9 mouse cellular contexts compared by ENCODE assay signal in genomic region chr16:91935108-91935507, GRCm38 (mm10).
DNase-seq lines count a peak whose midpoint lies in the region; ATAC-seq and TF ChIP-seq lines count a peak whose summit lies in the region.
"Had no signal": no experiment of that assay in that cellular context is flagged by ENCODE, and none has a peak within 500 bp of the region (broad histone marks: within the 10 kb centered on the region; RNA-seq: fewer than 3 reads in every experiment).

No protein-coding gene starts in this region.

- TF ChIP-seq RAD21 in MEL (IDR thresholded peaks at IDR 0.05; ENCODE audit: low read depth, low read length) = peak; percentile 68

- H3K79me2 ChIP-seq in MEL (ENCODE audit: control insufficient read depth, insufficient read depth, low read length, poor library complexity) = peaks cover 14% of the 10 kb centered on the region

- H3K4me1 ChIP-seq in MEL (ENCODE audit: control insufficient read depth in 1 of 2, insufficient read depth in 2 of 2, low read length in 2 of 2) = peaks cover 6 to 9% of the 10 kb centered on the region in 2 experiments; a peak in 3 of 4 replicates
- H3K4me1 ChIP-seq in embryonic facial prominence, embryonic 11.5 days (ENCODE audit: control insufficient read depth, insufficient read depth, low read length) = no peaks in the 10 kb centered on the region
- H3K4me1 ChIP-seq in liver, embryonic 12.5 days = peaks cover 34% of the 10 kb centered on the region
- H3K4me1 ChIP-seq in neural tube, embryonic 15.5 days = peaks cover 8% of the 10 kb centered on the region

- H3K27me3 ChIP-seq in MEL (ENCODE audit: control insufficient read depth in 1 of 2, insufficient read depth in 2 of 2, low read length in 2 of 2) = peaks cover 0 to 4% of the 10 kb centered on the region in 2 experiments; a peak in 2 of 4 replicates
- no peaks in the 10 kb centered on the region for H3K27me3 ChIP-seq in embryonic facial prominence, embryonic 11.5 days (ENCODE audit: control insufficient read depth, insufficient read depth, low read length)
- no peaks in the 10 kb centered on the region for H3K27me3 ChIP-seq in liver, embryonic 12.5 days (replicated peaks)
- no peaks in the 10 kb centered on the region for H3K27me3 ChIP-seq in neural tube, embryonic 15.5 days (replicated peaks)
- H3K27me3 ChIP-seq: embryonic facial prominence, embryonic 13.5 days had no signal

- H3K9me3 ChIP-seq in MEL (replicated peaks; ENCODE audit: insufficient read depth, low read length) = no peaks in the 10 kb centered on the region
- no peaks in the 10 kb centered on the region for H3K9me3 ChIP-seq in embryonic facial prominence, embryonic 11.5 days (replicated peaks; ENCODE audit: control insufficient read depth, low read length)
- H3K9me3 ChIP-seq in liver, embryonic 12.5 days (replicated peaks) = no peaks in the 10 kb centered on the region
- H3K9me3 ChIP-seq in neural tube, embryonic 15.5 days (replicated peaks) = no peaks in the 10 kb centered on the region
- H3K9me3 ChIP-seq: embryonic facial prominence, embryonic 13.5 days had no signal

- ATAC-seq in embryonic facial prominence, embryonic 11.5 days (replicated peaks; ENCODE audit: insufficient number of reproducible peaks, low FRiP score, low TSS enrichment, low read depth) = no peak
- no peak for ATAC-seq in liver, embryonic 12.5 days
- ATAC-seq in neural tube, embryonic 15.5 days (ENCODE audit: low FRiP score) = no peak

- peak overlapping the region; percentile 51 for H3K9ac ChIP-seq in MEL (ENCODE audit: control insufficient read depth, low read depth, low read length, poor library complexity, severe bottlenecking)
- H3K9ac ChIP-seq in embryonic facial prominence, embryonic 11.5 days (replicated peaks; ENCODE audit: low read length) = no peak overlapping the region
- H3K9ac ChIP-seq in liver, embryonic 12.5 days = no peak overlapping the region
- H3K9ac ChIP-seq in neural tube, embryonic 15.5 days (replicated peaks) = no peak overlapping the region
- H3K9ac ChIP-seq: embryonic facial prominence, embryonic 13.5 days had no signal

- 36% methylated on average over 8 of the region's 8 CpGs for WGBS in embryonic facial prominence, embryonic 11.5 days
- WGBS in liver, embryonic 12.5 days (ENCODE audit: insufficient replicate concordance) = 37% methylated on average over 8 of the region's 8 CpGs
- 31% methylated on average over 8 of the region's 8 CpGs for WGBS in neural tube, embryonic 15.5 days

- H3K4me3 ChIP-seq in MEL (ENCODE audit: control insufficient read depth in 1 of 2, insufficient read depth in 1 of 2, low read depth in 2 of 2, low read length in 2 of 2) = peak overlapping the region; percentile 45 to 57
- no peak overlapping the region for H3K4me3 ChIP-seq in embryonic facial prominence, embryonic 11.5 days (ENCODE audit: low read depth, low read length)
- H3K4me3 ChIP-seq in liver, embryonic 12.5 days = no peak overlapping the region
- H3K4me3 ChIP-seq in neural tube, embryonic 15.5 days (replicated peaks) = no peak overlapping the region
- H3K4me3 ChIP-seq: embryonic facial prominence, embryonic 13.5 days had no signal

- DNase-seq in heart, adult 18-20 months = peak; percentile 37 to 46
- DNase-seq in heart, adult 8-10 months (ENCODE audit: low spot score) = no peak
- DNase-seq in 3T3-L1 (ENCODE audit: low read depth, low spot score) (peak; percentile 60), MEL (ENCODE audit: low read depth, low spot score) (peak; percentile 95)
- peak; percentile 44 for DNase-seq in embryonic facial prominence, embryonic 11.5 days (ENCODE audit: low spot score)
- DNase-seq in spleen, postnatal 36 days (ENCODE audit: low spot score in 2 of 2) = peak; percentile 43 to 53

- H3K4me2 ChIP-seq in embryonic facial prominence, embryonic 11.5 days (ENCODE audit: low read depth, low read length) = no peak overlapping the region
- H3K4me2 ChIP-seq in liver, embryonic 12.5 days = peak overlapping the region; percentile 30
- no peak overlapping the region for H3K4me2 ChIP-seq in neural tube, embryonic 15.5 days
- H3K4me2 ChIP-seq: embryonic facial prominence, embryonic 13.5 days had no signal

- peak in 1 of 2 experiments; percentile 29; a peak in 1 of 4 replicates for TF ChIP-seq POLR2A in MEL (IDR thresholded peaks at IDR 0.05; ENCODE audit: control insufficient read depth in 1 of 2, insufficient read depth in 1 of 2, low read depth in 1 of 2, low read length in 2 of 2, poor library complexity in 1 of 2)

- peak overlapping the region; percentile 17; the same call in 1 of the 2 replicates for H3K27ac ChIP-seq in MEL (ENCODE audit: control insufficient read depth, low read depth, low read length)
- no peak overlapping the region for H3K27ac ChIP-seq in embryonic facial prominence, embryonic 11.5 days (replicated peaks; ENCODE audit: low read depth, low read length)
- no peak overlapping the region for H3K27ac ChIP-seq in liver, embryonic 12.5 days
- H3K27ac ChIP-seq in neural tube, embryonic 15.5 days (replicated peaks) = no peak overlapping the region
- H3K27ac ChIP-seq: embryonic facial prominence, embryonic 13.5 days had no signal

- TF ChIP-seq EP300 in MEL (IDR thresholded peaks at IDR 0.05; ENCODE audit: low read depth in 1 of 2, low read length in 2 of 2) = peak in 1 of 2 experiments; percentile 20; a peak in 1 of 4 replicates

- TF ChIP-seq CTCF in MEL (IDR thresholded peaks at IDR 0.05 in 2 of 3, conservative IDR thresholded peaks at IDR 0.05 in 1 of 3; ENCODE audit: control insufficient read depth in 1 of 3, insufficient read depth in 1 of 3, low read depth in 2 of 3, low read length in 3 of 3, poor library complexity in 1 of 3, severe bottlenecking in 1 of 3) = peak in 2 of 3 experiments; percentile 91 to 92

- H3K36me3 ChIP-seq in MEL (ENCODE audit: control insufficient read depth in 1 of 2, insufficient read depth in 2 of 2, low read length in 2 of 2) = peaks cover 0 to 11% of the 10 kb centered on the region in 2 experiments; a peak in 2 of 4 replicates
- no peaks in the 10 kb centered on the region for H3K36me3 ChIP-seq in embryonic facial prominence, embryonic 11.5 days (replicated peaks; ENCODE audit: control insufficient read depth, insufficient read depth, low read depth, low read length)
- H3K36me3 ChIP-seq in liver, embryonic 12.5 days = peaks cover under 1% of the 10 kb centered on the region
- H3K36me3 ChIP-seq in neural tube, embryonic 15.5 days = no peaks in the 10 kb centered on the region
- H3K36me3 ChIP-seq: embryonic facial prominence, embryonic 13.5 days had no signal

TF ChIP-seq in MEL, 35 proteins besides CTCF, POLR2A, EP300 and RAD21:
- TF ChIP-seq BHLHE40 (IDR thresholded peaks at IDR 0.05; ENCODE audit: borderline replicate concordance, low read depth, low read length) (no peak), MEF2A (IDR thresholded peaks at IDR 0.05; ENCODE audit: extremely low read depth, insufficient replicate concordance, low read depth, low read length, poor library complexity, severe bottlenecking) (no peak), CHD1 (IDR thresholded peaks at IDR 0.05; ENCODE audit: low read depth, low read length) (no peak), NRF1 (IDR thresholded peaks at IDR 0.05; ENCODE audit: insufficient read depth, low read depth, low read length, poor library complexity, severe bottlenecking) (no peak), USF2 (IDR thresholded peaks at IDR 0.05; ENCODE audit: borderline replicate concordance in 1 of 2, insufficient read depth in 1 of 2, low read depth in 1 of 2, low read length in 2 of 2) (no peak), CHD2 (IDR thresholded peaks at IDR 0.05; ENCODE audit: low read length) (no peak), USF1 (IDR thresholded peaks at IDR 0.05; ENCODE audit: low read depth, low read length) (no peak), GABPA (IDR thresholded peaks at IDR 0.05; ENCODE audit: low read depth, low read length) (no peak), ZKSCAN1 (IDR thresholded peaks at IDR 0.05; ENCODE audit: low read depth, low read length) (no peak), NELFE (IDR thresholded peaks at IDR 0.05; ENCODE audit: low read depth, low read length) (no peak), SMC3 (IDR thresholded peaks at IDR 0.05; ENCODE audit: low read depth, low read length) (peak; percentile 90), SIN3A (IDR thresholded peaks at IDR 0.05; ENCODE audit: low read length) (peak; percentile 79), TCF12 (IDR thresholded peaks at IDR 0.05; ENCODE audit: low read depth, low read length) (no peak), MXI1 (IDR thresholded peaks at IDR 0.05; ENCODE audit: low read depth, low read length) (peak; percentile 44; the same call in 1 of the 2 replicates), MYC (IDR thresholded peaks at IDR 0.05; ENCODE audit: low read depth, low read length) (no peak), ZC3H11A (IDR thresholded peaks at IDR 0.05; ENCODE audit: low read depth, low read length) (peak; percentile 46), UBTF (IDR thresholded peaks at IDR 0.05; ENCODE audit: borderline replicate concordance, insufficient read depth, low read depth, low read length) (no peak), TAL1 (IDR thresholded peaks at IDR 0.05; ENCODE audit: low read length) (no peak), ZNF384 (IDR thresholded peaks at IDR 0.05; ENCODE audit: low read depth, low read length) (no peak), HCFC1 (IDR thresholded peaks at IDR 0.05; ENCODE audit: low read depth, low read length) (peak; percentile 60), ETS1 (IDR thresholded peaks at IDR 0.05; ENCODE audit: low read depth, low read length) (no peak), MAX (IDR thresholded peaks at IDR 0.05; ENCODE audit: low read length) (0 out of 2 replicates have a peak, but pooled peaks have one; percentile 28), RCOR1 (IDR thresholded peaks at IDR 0.05; ENCODE audit: low read depth, low read length) (peak; percentile 14; the same call in 1 of the 2 replicates), GATA1 (IDR thresholded peaks at IDR 0.05; ENCODE audit: low read depth, low read length) (peak; percentile 30; the same call in 1 of the 2 replicates), MAZ (IDR thresholded peaks at IDR 0.05; ENCODE audit: low read depth, low read length) (peak; percentile 39; the same call in 1 of the 2 replicates), KAT2A (conservative IDR thresholded peaks at IDR 0.05; ENCODE audit: low read depth, low read length) (no peak), TBP (IDR thresholded peaks at IDR 0.05; ENCODE audit: low read depth, low read length) (0 out of 2 replicates have a peak, but pooled peaks have one; percentile 37), MYB (IDR thresholded peaks at IDR 0.05; ENCODE audit: low read depth, low read length) (no peak), ELF1 (IDR thresholded peaks at IDR 0.05; ENCODE audit: low read depth, low read length) (peak; percentile 56)

Comparison
In these comparisons a context has a peak if more than half of its experiments do, and no peak if none do; other contexts are left out.
1. H3K4me3 ChIP-seq: peak in MEL (2 of 2); none in embryonic facial prominence, embryonic 11.5 days (single experiment), liver, embryonic 12.5 days (single experiment) and neural tube, embryonic 15.5 days (single experiment).